Mouse (Mus musculus): ENCODE results near the gene Spsb3.

GRCm38 (mm10) chr17:24850773-24851127 lies 35.7 kb upstream of the Spsb3 start:
- TF ChIP-seq POLR2A (IDR thresholded peaks at IDR 0.05; ENCODE audit: low read depth, low read length) (no peak), CTCF (conservative IDR thresholded peaks at IDR 0.05; ENCODE audit: insufficient read depth, insufficient read length, low read depth, low read length) (no peak)

All from kidney, adult 2 months (tissue).